Mouse (Mus musculus) small intestine, adult 2 months (tissue): ENCODE results near the gene Rmi1.

ENCODE experiments used
- CTCF ChIP-seq: fragments of 200-500 bp; IDR thresholded peaks from 2 replicates; pipeline ENCODE4 v1.5.1; 2012; ENCODE audit warnings: low read depth, mild to moderate bottlenecking, control low read depth, inconsistent platforms, low read length, moderate library complexity, mixed read lengths; ENCODE audit not compliant: insufficient replicate concordance, insufficient read length; ENCODE audit errors: extremely low read depth
- POLR2A ChIP-seq: fragments of 200-500 bp; IDR thresholded peaks from 2 replicates; pipeline ENCODE4 v1.6.1; 2012; ENCODE audit warnings: low read depth, mild to moderate bottlenecking, control low read depth, inconsistent platforms, low read length, moderate library complexity

- TF ChIP-seq POLR2A (no peak), CTCF (no peak)
These were observed 29.5 kb upstream of the Rmi1 start for GRCm38 (mm10) chr13:58372278-58373152.
